Mouse (Mus musculus) hindbrain, embryonic 11.5 days (tissue): ENCODE measurements around the gene Gpr155. TPM values are rescaled to one million over a fixed set of nuclear protein-coding genes. Genes with fewer than 3 reads are reported as not detected.

Source experiments
- ATAC-seq: fragments of 200-750 bp; cut with Nextera tagmentation; 2 replicates; pipeline ENCODE4 v1.8.0; 2017; ENCODE audit warnings: mild to moderate bottlenecking, moderate TSS enrichment, moderate library complexity; ENCODE audit not compliant: low FRiP score
- DNase-seq: peaks from one replicate; pipeline ENCODE4 v3.0.0-alpha.2; 2015; ENCODE audit warnings: low spot score
- H3K27ac ChIP-seq: fragments of 300-500 bp; sonication (generic); 2 replicates; pipeline ENCODE4 v1.5.1; 2014; ENCODE audit warnings: mild to moderate bottlenecking, low read depth, low read length
- H3K27me3 ChIP-seq: fragments of 300-500 bp; sonication (generic); 2 replicates; pipeline ENCODE4 v1.6.1; 2014; ENCODE audit warnings: mild to moderate bottlenecking, low read length, moderate library complexity, mixed read lengths; ENCODE audit not compliant: control insufficient read depth, insufficient read depth
- H3K36me3 ChIP-seq: fragments of 300-500 bp; sonication (generic); 2 replicates; pipeline ENCODE4 v1.6.1; 2014; ENCODE audit warnings: mild to moderate bottlenecking, low read length, moderate library complexity, mixed read lengths; ENCODE audit not compliant: control insufficient read depth, insufficient read depth
- H3K4me1 ChIP-seq: fragments of 300-500 bp; sonication (generic); replicated peaks from 2 replicates; pipeline ENCODE4 v1.6.1; 2014; ENCODE audit warnings: low read length, mixed read lengths; ENCODE audit not compliant: control insufficient read depth, insufficient read depth
- H3K4me2 ChIP-seq: fragments of 300-500 bp; sonication (generic); replicated peaks from 2 replicates; pipeline ENCODE4 v1.6.1; 2014; ENCODE audit warnings: mild to moderate bottlenecking, low read depth, low read length
- H3K4me3 ChIP-seq: fragments of 300-500 bp; sonication (generic); 2 replicates; pipeline ENCODE4 v1.5.1; 2014; ENCODE audit warnings: low read depth, low read length
- H3K9ac ChIP-seq: fragments of 300-500 bp; sonication (generic); 2 replicates; pipeline ENCODE4 v1.6.1; 2014; ENCODE audit warnings: low read depth, low read length
- H3K9me3 ChIP-seq: fragments of 300-500 bp; sonication (generic); 2 replicates; pipeline ENCODE4 v1.6.1; 2016; ENCODE audit warnings: low read length; ENCODE audit not compliant: control insufficient read depth
- WGBS: fragments of 180-500 bp; shearing (Covaris S2); extraction: QIAGEN DNeasy Blood & Tissue Kit; methylation state at CpG from one replicate; pipeline ENCODE4 v1.1.7; 2014; 5-methylcytosine and 5-hydroxymethylcytosine counted together
- polyA plus RNA-seq: library from polyadenylated mRNA; unstranded; fragments of >200 nt; fragmentation: Nextera tagmentation; extraction: Ambion mirVana; gene quantifications from 2 replicates; pipeline ENCODE4 v1.2.1, GENCODE M21; 2014

Gene Gpr155
- polyA plus RNA-seq, 1 experiment from 2014 or later, result 5.2 TPM

- no peak overlapping the region for H3K4me3 ChIP-seq
- no peaks in the 10 kb centered on the region for H3K36me3 ChIP-seq
- ATAC-seq, result no peak
- 92% methylated on average over 5 of the region's 5 CpGs for WGBS
- no peak overlapping the region for H3K9ac ChIP-seq
- H3K4me2 ChIP-seq, result no peak overlapping the region
- H3K9me3 ChIP-seq, result no peaks in the 10 kb centered on the region
- no peaks in the 10 kb centered on the region for H3K27me3 ChIP-seq
- no peaks in the 10 kb centered on the region for H3K4me1 ChIP-seq
- no peak overlapping the region for H3K27ac ChIP-seq
- DNase-seq, result no peak
Measured at GRCm38 (mm10) chr2:73378326-73378725, 8.0 kb downstream of the Gpr155 start.

GRCm38 (mm10) chr2:73371530-73372335 lies 14.6 kb downstream of the Gpr155 start:
- H3K27ac ChIP-seq, result no peak overlapping the region
- H3K4me3 ChIP-seq, result no peak overlapping the region
- WGBS, result 77% methylated on average over 9 of the region's 9 CpGs
- no peak for ATAC-seq
- no peaks in the 10 kb centered on the region for H3K36me3 ChIP-seq
- no peaks in the 10 kb centered on the region for H3K4me1 ChIP-seq
- no peaks in the 10 kb centered on the region for H3K9me3 ChIP-seq
- no peak for DNase-seq
- no peaks in the 10 kb centered on the region for H3K27me3 ChIP-seq
- H3K4me2 ChIP-seq, result no peak overlapping the region
- H3K9ac ChIP-seq, result no peak overlapping the region

- no peaks in the 10 kb centered on the region for H3K27me3 ChIP-seq
Measured at GRCm38 (mm10) chr2:73363448-73363847, 22.9 kb downstream of the Gpr155 start.

GRCm38 (mm10) chr2:73360536-73360935 lies 25.8 kb downstream of the Gpr155 start:
- Histone ChIP-seq H3K4me1 (no peaks in the 10 kb centered on the region), H3K27ac (no peak overlapping the region), H3K9ac (no peak overlapping the region), H3K4me2 (no peak overlapping the region), H3K9me3 (no peaks in the 10 kb centered on the region), H3K36me3 (no peaks in the 10 kb centered on the region), H3K4me3 (no peak overlapping the region), H3K27me3 (no peaks in the 10 kb centered on the region)
- WGBS, result 87% methylated on average over 2 of the region's 2 CpGs
- ATAC-seq, result no peak
- DNase-seq, result no peak

More at GRCm38 (mm10) chr2:73363448-73363847, 22.9 kb downstream of the Gpr155 start:
- no peak overlapping the region for H3K27ac ChIP-seq
- no peak for ATAC-seq
- no peak overlapping the region for H3K4me3 ChIP-seq
- DNase-seq, result no peak
- H3K36me3 ChIP-seq, result no peaks in the 10 kb centered on the region
- H3K9ac ChIP-seq, result no peak overlapping the region
- 76% methylated on average over 5 of the region's 5 CpGs for WGBS
- H3K4me2 ChIP-seq, result no peak overlapping the region
- no peaks in the 10 kb centered on the region for H3K4me1 ChIP-seq
- H3K9me3 ChIP-seq, result no peaks in the 10 kb centered on the region

GRCm38 (mm10) chr2:73359941-73360340 lies 26.4 kb downstream of the Gpr155 start:
- Histone ChIP-seq H3K9me3 (no peaks in the 10 kb centered on the region), H3K4me2 (no peak overlapping the region), H3K4me1 (no peaks in the 10 kb centered on the region), H3K9ac (no peak overlapping the region), H3K27me3 (no peaks in the 10 kb centered on the region), H3K36me3 (no peaks in the 10 kb centered on the region), H3K27ac (no peak overlapping the region), H3K4me3 (no peak overlapping the region)
- ATAC-seq (no peak), DNase-seq (no peak)
- WGBS, result 92% methylated on average over 5 of the region's 5 CpGs

GRCm38 (mm10) chr2:73357004-73357403 lies 29.4 kb downstream of the Gpr155 start:
- ATAC-seq (no peak), DNase-seq (peak; percentile 9)
- no peaks in the 10 kb centered on the region for H3K27me3 ChIP-seq
- no peak overlapping the region for H3K9ac ChIP-seq
- H3K4me1 ChIP-seq, result no peaks in the 10 kb centered on the region
- no peak overlapping the region for H3K4me2 ChIP-seq
- H3K27ac ChIP-seq, result no peak overlapping the region
- no peaks in the 10 kb centered on the region for H3K36me3 ChIP-seq
- no peak overlapping the region for H3K4me3 ChIP-seq
- H3K9me3 ChIP-seq, result no peaks in the 10 kb centered on the region
- 70% methylated on average over 18 of the region's 18 CpGs for WGBS

DNA sequence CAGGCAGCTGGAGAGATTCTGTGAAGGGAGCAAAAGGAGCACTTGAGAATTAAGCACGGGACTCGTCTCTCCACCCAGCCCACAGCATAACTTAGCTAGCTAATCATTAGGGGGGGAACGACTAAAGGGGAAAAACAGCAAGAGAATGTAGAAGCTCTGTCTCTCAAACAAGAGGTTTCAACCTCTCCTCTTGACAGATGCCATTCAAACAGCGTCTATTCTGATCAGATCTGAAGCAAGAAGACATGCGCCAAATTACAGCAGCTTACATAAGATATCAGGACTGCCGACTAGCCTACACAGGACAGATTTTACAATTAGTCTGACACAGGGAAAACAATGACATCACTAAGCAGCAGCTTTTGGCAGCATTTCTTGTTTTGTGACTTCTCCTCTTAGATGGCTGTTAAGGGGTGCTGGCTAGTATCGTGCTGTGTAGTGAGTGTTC lies 34.4 kb downstream of the Gpr155 start:
- H3K36me3 ChIP-seq, result no peaks in the 10 kb centered on the region
- 0 out of 2 replicates have a peak overlapping the region, but pooled peaks have one; percentile 17 for H3K27ac ChIP-seq
- DNase-seq, result no peak
- no peak overlapping the region for H3K4me2 ChIP-seq
- ATAC-seq, result no peak
- no peak overlapping the region for H3K9ac ChIP-seq
- H3K27me3 ChIP-seq, result no peaks in the 10 kb centered on the region
- H3K4me3 ChIP-seq, result no peak overlapping the region
- H3K4me1 ChIP-seq, result no peaks in the 10 kb centered on the region
- no peaks in the 10 kb centered on the region for H3K9me3 ChIP-seq
- WGBS, result 73% methylated on average over 7 of the region's 7 CpGs

- Histone ChIP-seq H3K27ac (0 out of 2 replicates have a peak overlapping the region, but pooled peaks have one; percentile 17), H3K4me2 (no peak overlapping the region), H3K9me3 (no peaks in the 10 kb centered on the region), H3K27me3 (no peaks in the 10 kb centered on the region), H3K4me1 (no peaks in the 10 kb centered on the region), H3K36me3 (no peaks in the 10 kb centered on the region), H3K4me3 (no peak overlapping the region), H3K9ac (no peak overlapping the region)
- WGBS, result 58% methylated on average over 5 of the region's 5 CpGs
- ATAC-seq (no peak), DNase-seq (no peak)
Measured at GRCm38 (mm10) chr2:73351496-73351895, 34.9 kb downstream of the Gpr155 start.

- DNase-seq (no peak), ATAC-seq (no peak)
- no peaks in the 10 kb centered on the region for H3K9me3 ChIP-seq
- H3K36me3 ChIP-seq, result no peaks in the 10 kb centered on the region
- 92% methylated on average over 6 of the region's 6 CpGs for WGBS
- no peaks in the 10 kb centered on the region for H3K4me1 ChIP-seq
- H3K27me3 ChIP-seq, result no peaks in the 10 kb centered on the region
- H3K4me2 ChIP-seq, result no peak overlapping the region
- H3K9ac ChIP-seq, result no peak overlapping the region
- H3K27ac ChIP-seq, result no peak overlapping the region
- no peak overlapping the region for H3K4me3 ChIP-seq
Measured at GRCm38 (mm10) chr2:73348221-73348620, 38.2 kb downstream of the Gpr155 start.
